ENCODE assay signal across 7 mouse cellular contexts in the genomic region with DNA sequence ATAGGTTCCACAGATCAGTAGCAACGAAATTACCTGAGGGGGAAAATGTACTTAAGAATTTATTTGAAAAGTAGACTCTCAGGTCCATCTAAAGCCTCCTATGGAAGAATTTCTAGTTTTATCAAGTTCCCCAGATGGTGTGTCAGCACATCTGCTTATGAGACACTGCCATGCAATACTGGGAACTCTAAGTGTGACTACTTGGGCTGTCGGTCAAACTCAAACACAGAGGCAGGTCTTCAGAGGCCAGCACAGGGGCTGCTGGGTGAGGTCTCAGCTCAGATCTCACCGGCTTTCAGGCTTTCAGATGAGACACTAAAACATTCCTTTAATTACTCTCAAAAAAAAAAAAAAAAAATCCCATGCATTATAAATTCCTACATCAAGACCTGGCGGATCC.
DNase-seq lines count a peak whose midpoint lies in the region; ATAC-seq and TF ChIP-seq lines count a peak whose summit lies in the region.

No protein-coding gene starts in this region.

- no peak for TF ChIP-seq CTCF in lung, embryonic 14.5 days (IDR thresholded peaks at IDR 0.05; ENCODE audit: low read depth)
- no peak for TF ChIP-seq CTCF in lung, adult 2 months (IDR thresholded peaks at IDR 0.05; ENCODE audit: insufficient read depth, low read length)

- H3K9ac ChIP-seq in lung, embryonic 14.5 days = no peak overlapping the region
- H3K9ac ChIP-seq in embryonic facial prominence, embryonic 11.5 days (replicated peaks; ENCODE audit: low read length) = peak overlapping the region; percentile 56; the same call in 1 of the 2 replicates
- H3K9ac ChIP-seq in intestine, embryonic 14.5 days (ENCODE audit: low read length) = no peak overlapping the region
- H3K9ac ChIP-seq in midbrain, embryonic 16.5 days (ENCODE audit: low read depth, low read length) = no peak overlapping the region

- H3K36me3 ChIP-seq in lung, embryonic 14.5 days (ENCODE audit: insufficient read depth) = no peaks in the 10 kb centered on the region
- H3K36me3 ChIP-seq in embryonic facial prominence, embryonic 11.5 days (replicated peaks; ENCODE audit: control insufficient read depth, insufficient read depth, low read depth, low read length) = no peaks in the 10 kb centered on the region
- H3K36me3 ChIP-seq in intestine, embryonic 14.5 days (ENCODE audit: control insufficient read depth, insufficient read depth, low read length) = no peaks in the 10 kb centered on the region
- H3K36me3 ChIP-seq in midbrain, embryonic 16.5 days (ENCODE audit: control insufficient read depth, insufficient read depth, low read length) = no peaks in the 10 kb centered on the region

- H3K4me1 ChIP-seq in lung, embryonic 14.5 days (ENCODE audit: insufficient read depth) = peaks cover 5% of the 10 kb centered on the region; the same call in 1 of the 2 replicates
- no peaks in the 10 kb centered on the region for H3K4me1 ChIP-seq in lung, adult 2 months (ENCODE audit: control insufficient read depth, insufficient read depth, low read length)
- H3K4me1 ChIP-seq in embryonic facial prominence, embryonic 11.5 days (ENCODE audit: control insufficient read depth, insufficient read depth, low read length) = no peaks in the 10 kb centered on the region; the same call in 1 of the 2 replicates
- peaks cover 5% of the 10 kb centered on the region; the same call in 1 of the 2 replicates for H3K4me1 ChIP-seq in intestine, embryonic 14.5 days (replicated peaks; ENCODE audit: control insufficient read depth, insufficient read depth, low read length)
- peaks cover 3% of the 10 kb centered on the region; the same call in 1 of the 2 replicates for H3K4me1 ChIP-seq in midbrain, embryonic 16.5 days (ENCODE audit: control insufficient read depth, insufficient read depth, low read length)

- no peaks in the 10 kb centered on the region for H3K9me3 ChIP-seq in lung, embryonic 14.5 days (ENCODE audit: low read depth, low read length)
- H3K9me3 ChIP-seq in embryonic facial prominence, embryonic 11.5 days (replicated peaks; ENCODE audit: control insufficient read depth, low read length) = no peaks in the 10 kb centered on the region
- H3K9me3 ChIP-seq in intestine, embryonic 14.5 days (ENCODE audit: control insufficient read depth, low read length) = no peaks in the 10 kb centered on the region
- no peaks in the 10 kb centered on the region for H3K9me3 ChIP-seq in midbrain, embryonic 16.5 days (replicated peaks; ENCODE audit: control insufficient read depth, low read length, poor library complexity, severe bottlenecking)

- no peak for DNase-seq in lung, embryonic 14.5 days
- no peak for DNase-seq in lung, adult 2 months
- no peak for DNase-seq in embryonic facial prominence, embryonic 11.5 days (ENCODE audit: low spot score)
- peak; percentile 49 for DNase-seq in intestine, embryonic 14.5 days (ENCODE audit: low spot score)
- DNase-seq in embryo, embryonic 10 days (ENCODE audit: low spot score) = no peak
- no peak for DNase-seq in urinary bladder, adult 18-20 months (ENCODE audit: low spot score in 2 of 2)

- TF ChIP-seq POLR2A in lung, adult 2 months (IDR thresholded peaks at IDR 0.05; ENCODE audit: borderline replicate concordance, extremely low read depth, low read depth, low read length) = no peak

- H3K4me3 ChIP-seq in lung, embryonic 14.5 days (ENCODE audit: low read depth, low read length) = no peak overlapping the region
- no peak overlapping the region for H3K4me3 ChIP-seq in lung, adult 2 months (replicated peaks; ENCODE audit: extremely low read depth, low read depth, low read length)
- no peak overlapping the region for H3K4me3 ChIP-seq in embryonic facial prominence, embryonic 11.5 days (ENCODE audit: low read depth, low read length)
- H3K4me3 ChIP-seq in intestine, embryonic 14.5 days (ENCODE audit: low read depth, low read length) = no peak overlapping the region
- no peak overlapping the region for H3K4me3 ChIP-seq in midbrain, embryonic 16.5 days (ENCODE audit: low read depth, low read length)

- ATAC-seq in lung, embryonic 14.5 days (ENCODE audit: insufficient read depth) = no peak
- ATAC-seq in embryonic facial prominence, embryonic 11.5 days (replicated peaks; ENCODE audit: insufficient number of reproducible peaks, low FRiP score, low TSS enrichment, low read depth) = no peak
- ATAC-seq in intestine, embryonic 14.5 days (replicated peaks; ENCODE audit: low FRiP score, low TSS enrichment, low read depth) = no peak; the same call in 1 of the 2 replicates
- no peak for ATAC-seq in midbrain, embryonic 16.5 days

- peaks cover 15% of the 10 kb centered on the region for H3K27me3 ChIP-seq in lung, embryonic 14.5 days (ENCODE audit: insufficient read depth, low read length)
- peaks cover 2% of the 10 kb centered on the region; the same call in 1 of the 2 replicates for H3K27me3 ChIP-seq in embryonic facial prominence, embryonic 11.5 days (ENCODE audit: control insufficient read depth, insufficient read depth, low read length)
- peaks cover 9% of the 10 kb centered on the region; the same call in 1 of the 2 replicates for H3K27me3 ChIP-seq in intestine, embryonic 14.5 days (replicated peaks; ENCODE audit: control insufficient read depth, insufficient read depth, low read length)
- H3K27me3 ChIP-seq in midbrain, embryonic 16.5 days (ENCODE audit: control insufficient read depth, insufficient read depth, low read depth, low read length) = peaks cover 40% of the 10 kb centered on the region

- no peak overlapping the region for H3K27ac ChIP-seq in lung, embryonic 14.5 days (ENCODE audit: low read depth)
- peak overlapping the region; percentile 52; the same call in 1 of the 2 replicates for H3K27ac ChIP-seq in embryonic facial prominence, embryonic 11.5 days (replicated peaks; ENCODE audit: low read depth, low read length)
- peak overlapping the region; percentile 75; the same call in 1 of the 2 replicates for H3K27ac ChIP-seq in intestine, embryonic 14.5 days (ENCODE audit: low read depth)
- no peak overlapping the region for H3K27ac ChIP-seq in midbrain, embryonic 16.5 days (ENCODE audit: low read length)

- H3K4me2 ChIP-seq in lung, embryonic 14.5 days = peak overlapping the region; percentile 53
- no peak overlapping the region; the same call in 1 of the 2 replicates for H3K4me2 ChIP-seq in embryonic facial prominence, embryonic 11.5 days (ENCODE audit: low read depth, low read length)
- peak overlapping the region; percentile 33; the same call in 1 of the 2 replicates for H3K4me2 ChIP-seq in intestine, embryonic 14.5 days (ENCODE audit: low read length)
- peak overlapping the region; percentile 52; the same call in 1 of the 2 replicates for H3K4me2 ChIP-seq in midbrain, embryonic 16.5 days (ENCODE audit: low read length)

- WGBS in lung, embryonic 14.5 days = 64% methylated on average over 4 of the region's 4 CpGs
- WGBS in lung, adult 2 months = 69% methylated on average over 4 of the region's 4 CpGs
- 80% methylated on average over 4 of the region's 4 CpGs for WGBS in embryonic facial prominence, embryonic 11.5 days
- 76% methylated on average over 4 of the region's 4 CpGs for whole genome bisulfite sequencing in intestine, embryonic 14.5 days
- 87% methylated on average over 4 of the region's 4 CpGs for WGBS in midbrain, embryonic 16.5 days

Comparison
In these comparisons a context has a peak if more than half of its experiments do, and no peak if none do; other contexts are left out.
1. H3K27ac ChIP-seq: peak in embryonic facial prominence, embryonic 11.5 days (single experiment) and intestine, embryonic 14.5 days (single experiment); none in lung, embryonic 14.5 days (single experiment) and midbrain, embryonic 16.5 days (single experiment).